Mouse (Mus musculus): ENCODE data around the gene Alpl. TPM values are rescaled to one million over a fixed set of nuclear protein-coding genes. Genes with fewer than 3 reads are reported as not detected.

The Alpl gene
- polyA plus RNA-seq, 1 experiment from 2014 or later = 6.1 TPM

- H3K9ac ChIP-seq (replicated peaks; ENCODE audit: low read length) = no peak overlapping the region
- 75% methylated on average over 5 of the region's 5 CpGs for WGBS
Measured at GRCm38 (mm10) chr4:137733459-137733858, 62.7 kb downstream of the Alpl start.

GRCm38 (mm10) chr4:137732962-137733361 lies 63.2 kb downstream of the Alpl start:
- H3K36me3 ChIP-seq (ENCODE audit: control insufficient read depth, insufficient read depth, low read length) = no peaks in the 10 kb centered on the region
- ATAC-seq (ENCODE audit: low FRiP score, low TSS enrichment) (no peak), DNase-seq (no peak)
- no peak overlapping the region for H3K9ac ChIP-seq (replicated peaks; ENCODE audit: low read length)
- no peak overlapping the region for H3K4me3 ChIP-seq (replicated peaks; ENCODE audit: low read depth, low read length)
- H3K4me1 ChIP-seq (ENCODE audit: control insufficient read depth, insufficient read depth, low read length) = peaks cover 23% of the 10 kb centered on the region
- no peaks in the 10 kb centered on the region for H3K9me3 ChIP-seq (ENCODE audit: control insufficient read depth, low read length)
- H3K27ac ChIP-seq (replicated peaks; ENCODE audit: low read depth, low read length) = no peak overlapping the region
- H3K4me2 ChIP-seq (ENCODE audit: low read length) = no peak overlapping the region
- WGBS = 83% methylated on average over 3 of the region's 3 CpGs
- H3K27me3 ChIP-seq (ENCODE audit: control insufficient read depth, insufficient read depth, low read length) = no peaks in the 10 kb centered on the region

More at GRCm38 (mm10) chr4:137733459-137733858, 62.7 kb downstream of the Alpl start:
- no peak for DNase-seq
- Histone ChIP-seq H3K4me3 (replicated peaks; ENCODE audit: low read depth, low read length) (no peak overlapping the region), H3K4me1 (ENCODE audit: control insufficient read depth, insufficient read depth, low read length) (peaks cover 18% of the 10 kb centered on the region), H3K4me2 (ENCODE audit: low read length) (no peak overlapping the region), H3K36me3 (ENCODE audit: control insufficient read depth, insufficient read depth, low read length) (no peaks in the 10 kb centered on the region), H3K27me3 (ENCODE audit: control insufficient read depth, insufficient read depth, low read length) (no peaks in the 10 kb centered on the region), H3K9me3 (ENCODE audit: control insufficient read depth, low read length) (no peaks in the 10 kb centered on the region), H3K27ac (replicated peaks; ENCODE audit: low read depth, low read length) (no peak overlapping the region)
- no peak for ATAC-seq (ENCODE audit: low FRiP score, low TSS enrichment)

GRCm38 (mm10) chr4:137732361-137732760 lies 63.8 kb downstream of the Alpl start:
- Histone ChIP-seq H3K9ac (replicated peaks; ENCODE audit: low read length) (no peak overlapping the region), H3K27ac (replicated peaks; ENCODE audit: low read depth, low read length) (no peak overlapping the region), H3K4me3 (replicated peaks; ENCODE audit: low read depth, low read length) (no peak overlapping the region), H3K4me2 (ENCODE audit: low read length) (no peak overlapping the region), H3K4me1 (ENCODE audit: control insufficient read depth, insufficient read depth, low read length) (peaks cover 29% of the 10 kb centered on the region), H3K9me3 (ENCODE audit: control insufficient read depth, low read length) (no peaks in the 10 kb centered on the region), H3K27me3 (ENCODE audit: control insufficient read depth, insufficient read depth, low read length) (no peaks in the 10 kb centered on the region), H3K36me3 (ENCODE audit: control insufficient read depth, insufficient read depth, low read length) (no peaks in the 10 kb centered on the region)
- 81% methylated on average over 3 of the region's 3 CpGs for WGBS
- ATAC-seq (ENCODE audit: low FRiP score, low TSS enrichment) = no peak
- DNase-seq = no peak

- no peak overlapping the region for H3K9ac ChIP-seq (replicated peaks; ENCODE audit: low read length)
- WGBS = 68% methylated on average over 10 of the region's 10 CpGs
- no peak for DNase-seq
- peaks cover 34% of the 10 kb centered on the region for H3K4me1 ChIP-seq (ENCODE audit: control insufficient read depth, insufficient read depth, low read length)
- no peak overlapping the region for H3K4me3 ChIP-seq (replicated peaks; ENCODE audit: low read depth, low read length)
- no peaks in the 10 kb centered on the region for H3K27me3 ChIP-seq (ENCODE audit: control insufficient read depth, insufficient read depth, low read length)
- H3K36me3 ChIP-seq (ENCODE audit: control insufficient read depth, insufficient read depth, low read length) = no peaks in the 10 kb centered on the region
- no peak overlapping the region for H3K4me2 ChIP-seq (ENCODE audit: low read length)
- ATAC-seq (ENCODE audit: low FRiP score, low TSS enrichment) = no peak
- no peak overlapping the region for H3K27ac ChIP-seq (replicated peaks; ENCODE audit: low read depth, low read length)
- H3K9me3 ChIP-seq (ENCODE audit: control insufficient read depth, low read length) = no peaks in the 10 kb centered on the region
Measured at GRCm38 (mm10) chr4:137731891-137732290, 64.3 kb downstream of the Alpl start.

GRCm38 (mm10) chr4:137730757-137731156 lies 65.4 kb downstream of the Alpl start:
- no peak for ATAC-seq (ENCODE audit: low FRiP score, low TSS enrichment)
- no peaks in the 10 kb centered on the region for H3K27me3 ChIP-seq (ENCODE audit: control insufficient read depth, insufficient read depth, low read length)

GRCm38 (mm10) chr4:137730134-137730533 lies 66.0 kb downstream of the Alpl start:
- WGBS = 19% methylated on average over 3 of the region's 3 CpGs
- Histone ChIP-seq H3K27me3 (ENCODE audit: control insufficient read depth, insufficient read depth, low read length) (no peaks in the 10 kb centered on the region), H3K36me3 (ENCODE audit: control insufficient read depth, insufficient read depth, low read length) (no peaks in the 10 kb centered on the region), H3K9me3 (ENCODE audit: control insufficient read depth, low read length) (no peaks in the 10 kb centered on the region), H3K4me2 (ENCODE audit: low read length) (no peak overlapping the region), H3K9ac (replicated peaks; ENCODE audit: low read length) (no peak overlapping the region), H3K27ac (replicated peaks; ENCODE audit: low read depth, low read length) (no peak overlapping the region), H3K4me3 (replicated peaks; ENCODE audit: low read depth, low read length) (no peak overlapping the region), H3K4me1 (ENCODE audit: control insufficient read depth, insufficient read depth, low read length) (peaks cover 28% of the 10 kb centered on the region)
- ATAC-seq (ENCODE audit: low FRiP score, low TSS enrichment) = peak; percentile 53; the same call in 1 of the 2 replicates
- DNase-seq = peak; percentile 94

More at GRCm38 (mm10) chr4:137730757-137731156, 65.4 kb downstream of the Alpl start:
- DNase-seq = no peak
- H3K4me1 ChIP-seq (ENCODE audit: control insufficient read depth, insufficient read depth, low read length) = peaks cover 28% of the 10 kb centered on the region
- H3K9me3 ChIP-seq (ENCODE audit: control insufficient read depth, low read length) = no peaks in the 10 kb centered on the region
- H3K27ac ChIP-seq (replicated peaks; ENCODE audit: low read depth, low read length) = no peak overlapping the region
- no peaks in the 10 kb centered on the region for H3K36me3 ChIP-seq (ENCODE audit: control insufficient read depth, insufficient read depth, low read length)
- H3K4me2 ChIP-seq (ENCODE audit: low read length) = no peak overlapping the region
- 79% methylated on average over 8 of the region's 8 CpGs for WGBS
- no peak overlapping the region for H3K4me3 ChIP-seq (replicated peaks; ENCODE audit: low read depth, low read length)
- no peak overlapping the region for H3K9ac ChIP-seq (replicated peaks; ENCODE audit: low read length)

- DNase-seq = peak; percentile 61
- Histone ChIP-seq H3K4me3 (replicated peaks; ENCODE audit: low read depth, low read length) (peak overlapping the region; percentile 30), H3K4me1 (ENCODE audit: control insufficient read depth, insufficient read depth, low read length) (peaks cover 28% of the 10 kb centered on the region), H3K9me3 (ENCODE audit: control insufficient read depth, low read length) (no peaks in the 10 kb centered on the region), H3K27ac (replicated peaks; ENCODE audit: low read depth, low read length) (peak overlapping the region; percentile 45; the same call in 1 of the 2 replicates), H3K27me3 (ENCODE audit: control insufficient read depth, insufficient read depth, low read length) (no peaks in the 10 kb centered on the region), H3K36me3 (ENCODE audit: control insufficient read depth, insufficient read depth, low read length) (no peaks in the 10 kb centered on the region), H3K9ac (replicated peaks; ENCODE audit: low read length) (peak overlapping the region; percentile 43), H3K4me2 (ENCODE audit: low read length) (peak overlapping the region; percentile 65)
- ATAC-seq (ENCODE audit: low FRiP score, low TSS enrichment) = peak; percentile 16; the same call in 1 of the 2 replicates
- WGBS = 16% methylated on average over 24 of the region's 24 CpGs
Measured at GRCm38 (mm10) chr4:137729155-137729855, 66.9 kb downstream of the Alpl start.

- H3K9ac ChIP-seq (replicated peaks; ENCODE audit: low read length) = peak overlapping the region; percentile 43
- 7% methylated on average over 17 of the region's 17 CpGs for WGBS
- H3K27me3 ChIP-seq (ENCODE audit: control insufficient read depth, insufficient read depth, low read length) = no peaks in the 10 kb centered on the region
- peak overlapping the region; percentile 65 for H3K4me2 ChIP-seq (ENCODE audit: low read length)
- H3K36me3 ChIP-seq (ENCODE audit: control insufficient read depth, insufficient read depth, low read length) = no peaks in the 10 kb centered on the region
- peaks cover 28% of the 10 kb centered on the region for H3K4me1 ChIP-seq (ENCODE audit: control insufficient read depth, insufficient read depth, low read length)
- peak overlapping the region; percentile 30 for H3K4me3 ChIP-seq (replicated peaks; ENCODE audit: low read depth, low read length)
- no peaks in the 10 kb centered on the region for H3K9me3 ChIP-seq (ENCODE audit: control insufficient read depth, low read length)
- ATAC-seq (ENCODE audit: low FRiP score, low TSS enrichment) = peak; percentile 48; the same call in 1 of the 2 replicates
- DNase-seq = peak; percentile 72
- H3K27ac ChIP-seq (replicated peaks; ENCODE audit: low read depth, low read length) = peak overlapping the region; percentile 45; the same call in 1 of the 2 replicates
Measured at GRCm38 (mm10) chr4:137728399-137729154, 67.6 kb downstream of the Alpl start.

Data from midbrain, embryonic 14.5 days (tissue).